Mouse (Mus musculus) liver, postnatal 0 days (tissue): Measurements from ENCODE around the gene Ppdpf. TPM values are rescaled to one million over a fixed set of nuclear protein-coding genes. Genes with fewer than 3 reads are reported as not detected.
"Not testable (repeated sequence)": the region's sequence is repeated elsewhere in the genome, so short reads cannot be mapped to it uniquely, and the experiment has no call there.

Experiments used
- ATAC-seq: fragments of 200-750 bp; cut with Nextera tagmentation; 2 replicates; pipeline ENCODE4 v1.8.0; 2017; ENCODE audit warnings: mild to moderate bottlenecking, moderate library complexity
- DNase-seq: peaks from one replicate; pipeline ENCODE4 v3.0.0-alpha.2; 2016
- H3K27ac ChIP-seq: fragments of 300-500 bp; sonication (generic); 2 replicates; pipeline ENCODE4 v1.5.1; 2014; ENCODE audit warnings: antibody characterized with exemption, moderate library complexity, mild to moderate bottlenecking, low read depth
- H3K27me3 ChIP-seq: fragments of 300-500 bp; sonication (generic); 2 replicates; pipeline ENCODE4 v1.6.1; 2014; ENCODE audit warnings: low read length, control low read depth, mixed read lengths; ENCODE audit not compliant: insufficient read depth
- H3K36me3 ChIP-seq: fragments of 300-500 bp; sonication (generic); replicated peaks from 2 replicates; pipeline ENCODE4 v1.6.1; 2014; ENCODE audit warnings: mild to moderate bottlenecking, control low read depth, low read length, moderate library complexity, mixed read lengths; ENCODE audit not compliant: insufficient read depth
- H3K4me1 ChIP-seq: fragments of 300-500 bp; sonication (generic); 2 replicates; pipeline ENCODE4 v1.6.1; 2014; ENCODE audit warnings: antibody characterized with exemption, mild to moderate bottlenecking, control low read depth; ENCODE audit not compliant: insufficient read depth
- H3K4me2 ChIP-seq: fragments of 300-500 bp; sonication (generic); 2 replicates; pipeline ENCODE4 v1.6.1; 2014; ENCODE audit warnings: low read depth, mild to moderate bottlenecking, low read length, moderate library complexity, mixed read lengths
- H3K4me3 ChIP-seq: fragments of 300-500 bp; sonication (generic); 2 replicates; pipeline ENCODE4 v1.5.1; 2014; ENCODE audit warnings: low read depth, low read length
- H3K9ac ChIP-seq: fragments of 300-500 bp; sonication (generic); replicated peaks from 2 replicates; pipeline ENCODE4 v1.6.1; 2014; ENCODE audit warnings: mild to moderate bottlenecking, moderate library complexity
- H3K9me3 ChIP-seq: fragments of 300-500 bp; sonication (generic); 2 replicates; pipeline ENCODE4 v1.6.1; 2016; ENCODE audit warnings: mild to moderate bottlenecking, control low read depth, low read length, mixed read lengths
- CTCF ChIP-seq: sonication (generic); IDR thresholded peaks from 2 replicates; pipeline ENCODE4 v1.5.1; 2016; ENCODE audit warnings: antibody characterized with exemption, low read depth
- EP300 ChIP-seq: IDR thresholded peaks from 2 replicates; pipeline ENCODE4 v1.6.1; 2016; ENCODE audit warnings: antibody characterized with exemption, low read depth, mild to moderate bottlenecking
- WGBS: fragments of 180-500 bp; shearing (Covaris S2); extraction: QIAGEN DNeasy Blood & Tissue Kit; methylation state at CpG from one replicate; pipeline ENCODE4 v1.1.7; 2014; ENCODE audit not compliant: insufficient replicate concordance; 5-methylcytosine and 5-hydroxymethylcytosine counted together
- polyA plus RNA-seq: library from polyadenylated mRNA; unstranded; fragments of >200 nt; fragmentation: Nextera tagmentation; extraction: Ambion mirVana; gene quantifications from 2 replicates; pipeline ENCODE4 v1.2.1, GENCODE M21; 2015

Ppdpf gene
- polyA plus RNA-seq, 1 experiment from 2014 or later = 120 TPM

GRCm38 (mm10) chr2:181178015-181178414 lies 9.0 kb upstream of the Ppdpf start:
- Histone ChIP-seq H3K27me3 (no peaks in the 10 kb centered on the region), H3K4me3 (no peak overlapping the region), H3K9me3 (no peaks in the 10 kb centered on the region), H3K9ac (no peak overlapping the region), H3K36me3 (no peaks in the 10 kb centered on the region), H3K4me1 (no peaks in the 10 kb centered on the region), H3K4me2 (no peak overlapping the region), H3K27ac (no peak overlapping the region)
- DNase-seq = no peak
- 59% methylated on average over 3 of the region's 3 CpGs for WGBS
- no peak for ATAC-seq
- no peak for TF ChIP-seq EP300
- no peak for TF ChIP-seq CTCF

- Histone ChIP-seq H3K36me3 (no peaks in the 10 kb centered on the region), H3K4me3 (no peak overlapping the region), H3K4me1 (no peaks in the 10 kb centered on the region), H3K9ac (no peak overlapping the region), H3K27me3 (no peaks in the 10 kb centered on the region), H3K9me3 (no peaks in the 10 kb centered on the region), H3K27ac (no peak overlapping the region), H3K4me2 (no peak overlapping the region)
- ATAC-seq = no peak
- whole genome bisulfite sequencing = 52% methylated on average over 5 of the region's 5 CpGs
- no peak for TF ChIP-seq CTCF
- no peak for TF ChIP-seq EP300
- no peak for DNase-seq
Observed at GRCm38 (mm10) chr2:181178471-181178870, 8.6 kb upstream of the Ppdpf start.

GRCm38 (mm10) chr2:181180898-181181297 lies 6.1 kb upstream of the Ppdpf start:
- DNase-seq (no peak), ATAC-seq (no peak)
- H3K9ac ChIP-seq = no peak overlapping the region
- H3K9me3 ChIP-seq = no peaks in the 10 kb centered on the region
- no peak overlapping the region for H3K4me3 ChIP-seq
- no peak overlapping the region for H3K27ac ChIP-seq
- no peaks in the 10 kb centered on the region for H3K27me3 ChIP-seq
- no peaks in the 10 kb centered on the region for H3K4me1 ChIP-seq
- H3K36me3 ChIP-seq = no peaks in the 10 kb centered on the region
- H3K4me2 ChIP-seq = no peak overlapping the region
- no peak for TF ChIP-seq EP300
- no peak for TF ChIP-seq CTCF
- WGBS = 65% methylated on average over 6 of the region's 6 CpGs

GRCm38 (mm10) chr2:181186635-181187034 lies 412 bp upstream of the Ppdpf start:
- TF ChIP-seq EP300 (no peak), CTCF (peak; percentile 99)
- ATAC-seq (peak; percentile 81), DNase-seq (peak; percentile 87)
- Histone ChIP-seq H3K9me3 (no peaks in the 10 kb centered on the region), H3K27ac (peak overlapping the region; percentile 95), H3K4me1 (peaks cover 15% of the 10 kb centered on the region), H3K4me2 (peak overlapping the region; percentile 99), H3K9ac (peak overlapping the region; percentile 82), H3K36me3 (no peaks in the 10 kb centered on the region), H3K4me3 (peak overlapping the region; percentile 82), H3K27me3 (no peaks in the 10 kb centered on the region)
- under 1% methylated on average over 14 of the region's 14 CpGs for WGBS

- peak overlapping the region; percentile 99 for H3K4me2 ChIP-seq
- peaks cover 15% of the 10 kb centered on the region for H3K4me1 ChIP-seq
- DNase-seq (no peak), ATAC-seq (no peak)
- H3K36me3 ChIP-seq = no peaks in the 10 kb centered on the region
- 45% methylated on average over 2 of the region's 2 CpGs for WGBS
- H3K9me3 ChIP-seq = no peaks in the 10 kb centered on the region
- H3K27ac ChIP-seq = peak overlapping the region; percentile 95
- TF ChIP-seq EP300 (no peak), CTCF (no peak)
- H3K9ac ChIP-seq = peak overlapping the region; percentile 41
- no peaks in the 10 kb centered on the region for H3K27me3 ChIP-seq
- H3K4me3 ChIP-seq = no peak overlapping the region
Observed at GRCm38 (mm10) chr2:181188681-181189080, 1.6 kb downstream of the Ppdpf start.

- WGBS = 67% methylated on average over 1 of the region's 1 CpGs
- no peak overlapping the region for H3K9ac ChIP-seq
- no peaks in the 10 kb centered on the region for H3K27me3 ChIP-seq
- H3K27ac ChIP-seq = peak overlapping the region; percentile 95
- peaks cover 15% of the 10 kb centered on the region for H3K4me1 ChIP-seq
- H3K4me2 ChIP-seq = peak overlapping the region; percentile 99; the same call in 1 of the 2 replicates
- no peaks in the 10 kb centered on the region for H3K36me3 ChIP-seq
- no peak for ATAC-seq
- H3K4me3 ChIP-seq = no peak overlapping the region
- no peak for DNase-seq
- no peak for TF ChIP-seq CTCF
- no peak for TF ChIP-seq EP300
- H3K9me3 ChIP-seq = no peaks in the 10 kb centered on the region
Observed at GRCm38 (mm10) chr2:181189321-181189720, 2.3 kb downstream of the Ppdpf start.

GRCm38 (mm10) chr2:181191385-181191784 lies 4.3 kb downstream of the Ppdpf start:
- not testable (repeated sequence) for H3K27ac ChIP-seq, H3K27me3 ChIP-seq, H3K9ac ChIP-seq, H3K9me3 ChIP-seq, H3K4me2 ChIP-seq, DNase-seq, H3K36me3 ChIP-seq, H3K4me3 ChIP-seq, ATAC-seq
- peaks cover 18% of the 10 kb centered on the region for H3K4me1 ChIP-seq
- 60% methylated on average over 3 of the region's 4 CpGs for WGBS
